Mouse (Mus musculus) layer of hippocampus, adult 2 months (tissue): ENCODE data around the gene Atp1b1. TPM values are rescaled to one million over a fixed set of nuclear protein-coding genes. Genes with fewer than 3 reads are reported as not detected.
A peak's percentile ranks its signal among the peaks of the same experiment; 100 is the strongest.

Experiments
- DNase-seq, 2 experiments: peaks; one replicate each; pipeline ENCODE4 v3.0.0; 2022; ENCODE audit warnings: low spot score in 2 of 2
- H3K27ac ChIP-seq: fragments of 200-600 bp; 2 replicates; pipeline ENCODE4 v1.8.1; 2022
- H3K4me3 ChIP-seq: fragments of 200-600 bp; 2 replicates; pipeline ENCODE4 v1.8.1; 2022; ENCODE audit warnings: mild to moderate bottlenecking
- CTCF ChIP-seq: fragments of 200-600 bp; conservative IDR thresholded peaks from 2 replicates; pipeline ENCODE4 v1.8.1; 2022; ENCODE audit warnings: antibody characterized with exemption, mild to moderate bottlenecking, moderate library complexity
- total RNA-seq, 2 experiments: library from RNA; stranded (reverse); gene quantifications; 2 replicates each; pipeline ENCODE4 v1.2.3; 2021

The Atp1b1 gene
- total RNA-seq, 2 experiments from 2014 or later = 1,930 to 2,057 TPM

DNA sequence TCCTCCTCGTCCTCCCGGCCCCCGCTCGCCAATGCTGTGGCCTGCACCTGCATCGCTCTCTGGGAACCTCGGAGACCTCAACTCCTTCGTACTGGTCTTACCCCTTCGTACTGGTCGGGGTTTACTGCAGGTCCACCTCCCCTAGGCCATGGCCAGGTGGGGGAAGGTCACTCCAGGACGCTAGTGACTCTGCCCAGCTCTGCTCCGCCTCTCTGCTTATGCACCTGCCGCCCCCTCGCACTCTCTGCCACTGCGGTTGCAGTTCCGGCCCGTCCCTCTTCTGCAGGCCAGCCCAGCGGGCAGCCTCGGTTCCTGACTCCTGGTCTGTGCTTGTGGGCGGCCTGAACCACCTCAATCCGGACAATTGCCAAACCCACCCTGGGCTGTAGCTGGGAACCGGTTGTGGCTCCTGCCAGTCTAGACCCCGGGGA, 481 bp upstream of the Atp1b1 start:
- DNase-seq = peak in 1 of 2 experiments; percentile 34
- Histone ChIP-seq H3K27ac (peak overlapping the region; percentile 100), H3K4me3 (peak overlapping the region; percentile 94)
- no peak for TF ChIP-seq CTCF

DNA sequence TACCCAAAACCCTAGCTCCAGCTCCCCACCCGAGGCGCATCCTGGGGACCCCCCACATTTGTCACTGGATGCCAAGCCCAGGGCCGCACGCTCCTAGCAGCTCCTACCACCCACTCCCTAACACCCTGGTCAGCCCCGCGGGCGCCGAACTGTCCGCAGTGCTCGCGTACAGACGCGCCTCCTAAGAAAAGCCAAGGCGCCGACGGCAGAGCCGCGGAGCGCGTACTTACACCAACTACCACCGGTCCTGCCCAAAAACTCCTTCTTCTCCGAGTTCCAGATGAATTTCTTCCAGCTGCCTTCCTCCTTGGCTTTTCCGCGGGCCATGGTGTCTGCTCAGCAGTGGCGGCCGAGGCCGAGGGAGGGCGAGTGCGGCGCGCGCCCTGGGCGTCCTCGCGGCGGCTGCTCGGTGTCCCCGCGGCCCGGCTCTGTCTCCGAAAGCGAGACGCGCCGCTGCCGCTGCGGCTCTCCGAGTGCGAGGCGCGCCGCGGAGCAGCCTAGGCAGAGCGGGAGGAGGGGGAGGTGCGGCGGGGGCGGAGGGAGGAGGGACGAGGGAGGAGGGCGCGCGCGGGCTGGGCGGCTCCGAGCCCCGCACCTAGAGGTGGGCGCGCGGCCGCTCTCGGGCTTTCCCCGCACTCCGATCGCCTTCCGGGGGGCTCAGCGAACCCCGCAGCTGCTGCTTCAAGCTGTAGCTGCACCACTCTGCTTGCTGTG, 467 bp downstream of the Atp1b1 start:
- H3K4me3 ChIP-seq = peak overlapping the region; percentile 94
- no peak for TF ChIP-seq CTCF
- peak in 1 of 2 experiments; percentile 69 for DNase-seq
- H3K27ac ChIP-seq = peak overlapping the region; percentile 100

DNA sequence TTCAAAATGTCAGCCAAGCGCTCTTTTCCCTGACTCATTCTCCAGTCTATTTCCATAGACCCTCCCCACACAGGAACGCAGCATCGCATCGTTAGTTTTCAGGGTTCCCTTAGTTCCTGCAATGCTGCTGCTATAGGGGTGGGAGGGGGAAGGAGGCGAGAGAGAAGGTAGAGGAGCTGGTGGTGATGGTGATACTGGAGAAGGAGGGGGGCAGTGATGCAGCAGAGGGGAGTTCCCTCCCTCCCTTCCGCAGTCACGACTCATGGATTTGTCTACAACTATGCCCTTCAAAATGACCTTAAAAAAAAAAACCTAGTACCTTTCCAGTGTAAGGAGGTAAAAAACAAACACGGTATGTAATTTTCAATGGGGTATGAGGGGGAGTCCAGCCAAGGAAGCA, 1.4 kb downstream of the Atp1b1 start:
- Histone ChIP-seq H3K4me3 (peak overlapping the region; percentile 94), H3K27ac (peak overlapping the region; percentile 100)
- DNase-seq = peak in 1 of 2 experiments; percentile 39
- no peak for TF ChIP-seq CTCF

DNA sequence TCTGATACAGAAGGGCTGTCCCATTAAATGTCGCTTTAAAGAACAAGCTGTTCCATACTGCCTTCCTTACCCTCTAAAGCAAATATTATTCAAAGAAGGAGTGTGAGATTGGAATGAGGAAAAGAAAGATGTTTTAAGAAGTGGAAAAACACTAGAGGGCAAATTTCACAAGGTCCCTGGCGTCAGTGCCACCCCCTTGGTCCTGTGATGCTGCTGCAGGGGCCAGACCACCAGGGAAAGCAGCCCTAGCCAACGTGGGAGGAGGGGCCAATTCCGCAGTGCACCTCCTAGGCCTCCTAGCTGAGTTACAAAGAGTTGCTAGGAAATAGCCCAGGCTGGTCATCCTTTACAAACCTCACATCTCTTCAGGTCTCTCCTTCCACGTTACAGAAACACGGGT, 2.1 kb downstream of the Atp1b1 start:
- H3K4me3 ChIP-seq = peak overlapping the region; percentile 94
- H3K27ac ChIP-seq = peak overlapping the region; percentile 100
- DNase-seq = peak in 1 of 2 experiments; percentile 52
- no peak for TF ChIP-seq CTCF

DNA sequence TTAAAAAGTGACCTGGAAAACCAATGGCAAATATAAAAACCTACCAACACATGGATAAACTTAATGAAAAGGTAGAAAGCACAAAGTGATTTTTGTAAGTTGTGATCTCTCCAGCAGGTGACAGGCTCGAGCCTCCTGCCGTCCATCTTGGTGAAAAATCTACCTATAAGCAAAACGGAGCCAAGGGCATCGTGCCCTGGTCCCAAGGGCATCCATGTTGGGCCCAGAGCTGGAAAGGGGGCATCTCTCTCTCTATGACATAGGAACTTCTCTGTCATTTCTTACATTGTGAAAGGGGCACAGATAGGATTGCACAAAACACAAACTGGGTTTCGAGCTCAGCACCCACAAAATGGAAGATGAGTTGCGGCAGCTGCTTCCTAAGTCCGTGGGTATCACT, 2.5 kb downstream of the Atp1b1 start:
- H3K27ac ChIP-seq = peak overlapping the region; percentile 100
- peak; percentile 72 for TF ChIP-seq CTCF
- peak in 1 of 2 experiments; percentile 45 for DNase-seq

DNA sequence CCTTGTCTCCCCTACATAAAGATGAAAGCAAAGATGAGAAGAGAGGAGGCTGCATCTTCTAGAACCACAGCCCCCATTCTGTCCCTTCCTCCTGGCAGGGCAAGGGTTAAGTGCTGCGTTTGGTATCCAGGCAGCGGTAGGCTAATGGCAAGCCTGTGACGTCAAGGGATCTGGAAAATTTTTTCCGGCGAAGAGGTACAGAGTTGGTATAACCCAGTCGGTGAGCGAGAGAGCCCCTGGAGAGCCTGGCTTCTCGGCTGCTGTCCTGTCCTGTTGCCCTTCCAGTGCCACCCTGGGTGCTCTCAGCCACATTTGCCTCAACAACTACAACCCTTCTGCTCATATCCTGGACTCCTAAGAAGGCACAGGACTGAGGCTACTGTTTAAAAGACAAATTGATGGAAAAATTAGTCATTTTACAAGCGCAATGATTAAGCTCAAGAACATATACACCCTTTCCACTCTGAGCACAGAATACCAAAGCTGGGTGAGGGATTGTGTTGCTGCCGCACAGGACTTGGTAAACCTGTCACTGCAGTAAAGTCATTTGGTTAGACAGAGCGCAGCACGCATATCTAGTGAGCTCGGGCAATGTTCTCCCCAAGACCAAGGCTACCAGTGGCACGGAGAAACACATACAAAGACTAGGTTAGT, 3.3 kb downstream of the Atp1b1 start:
- Histone ChIP-seq H3K4me3 (peak overlapping the region; percentile 94), H3K27ac (peak overlapping the region; percentile 100)
- DNase-seq = peak; percentile 74 to 80
- no peak for TF ChIP-seq CTCF

More for the DNA sequence above, 2.5 kb downstream of the Atp1b1 start:
- H3K4me3 ChIP-seq = peak overlapping the region; percentile 94

DNA sequence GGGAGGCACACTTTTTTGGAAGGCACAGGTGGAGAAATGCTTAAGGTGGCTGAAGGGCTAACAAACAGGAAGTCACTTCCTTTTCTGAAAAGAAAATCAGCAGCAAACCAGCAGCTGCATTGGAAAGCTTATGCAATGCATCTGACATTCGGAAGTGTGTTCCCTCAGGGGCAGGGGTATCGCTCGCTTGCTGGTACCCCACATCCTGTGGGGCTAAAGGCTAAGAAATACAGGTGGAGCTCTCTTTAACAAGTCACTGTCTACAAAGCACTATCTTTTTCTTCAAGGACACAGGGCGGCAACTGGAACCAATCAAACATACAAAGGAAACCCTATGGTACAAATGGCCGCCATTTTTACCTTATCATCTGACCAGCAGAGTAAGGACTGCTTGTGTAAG, 4.4 kb downstream of the Atp1b1 start:
- H3K27ac ChIP-seq = peak overlapping the region; percentile 100
- peak in 1 of 2 experiments; percentile 19 for DNase-seq
- peak overlapping the region; percentile 94 for H3K4me3 ChIP-seq
- no peak for TF ChIP-seq CTCF

DNA sequence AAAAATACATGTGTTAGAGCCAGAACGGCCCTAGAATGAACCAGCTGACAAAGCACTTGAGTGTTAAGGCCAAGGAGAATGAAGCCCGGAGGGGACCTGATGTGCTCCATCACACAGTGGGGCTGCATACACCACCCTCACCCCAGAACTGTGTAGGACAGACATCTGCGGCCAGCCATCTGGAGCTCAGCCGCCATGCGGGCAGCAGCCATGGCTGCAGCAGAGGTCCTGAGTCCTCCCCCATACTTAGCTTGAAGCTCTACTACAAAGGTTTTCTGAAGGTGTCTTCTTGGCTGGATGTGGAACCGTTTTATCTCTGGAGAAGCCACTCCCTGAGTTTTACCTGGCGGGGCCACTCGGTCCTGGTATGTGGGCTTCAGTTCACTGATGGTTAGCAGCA, 5.0 kb downstream of the Atp1b1 start:
- TF ChIP-seq CTCF = no peak
- H3K27ac ChIP-seq = peak overlapping the region; percentile 100
- peak in 1 of 2 experiments; percentile 16 for DNase-seq
- H3K4me3 ChIP-seq = peak overlapping the region; percentile 94

DNA sequence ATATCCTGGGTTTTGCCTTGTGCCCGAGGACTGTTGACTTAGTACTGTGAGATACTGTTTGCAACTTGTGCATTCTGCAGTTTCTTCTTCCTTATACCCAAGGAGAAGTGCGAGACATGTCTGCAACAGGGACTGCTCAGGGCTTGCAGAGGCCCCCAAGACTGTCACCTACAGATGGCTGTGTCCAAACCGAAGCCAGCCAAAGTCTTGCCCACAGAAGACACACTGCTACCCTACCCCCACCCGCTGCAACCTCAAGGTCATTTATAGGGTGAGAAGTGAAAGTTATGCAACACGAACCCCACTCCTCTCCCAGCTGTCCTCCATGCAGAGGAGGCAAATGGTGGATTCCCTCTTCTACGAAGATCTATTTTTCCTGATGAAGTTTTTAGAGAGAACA, 5.6 kb downstream of the Atp1b1 start:
- peak in 1 of 2 experiments; percentile 9 for DNase-seq
- no peak for TF ChIP-seq CTCF
- Histone ChIP-seq H3K4me3 (peak overlapping the region; percentile 94), H3K27ac (peak overlapping the region; percentile 100; the same call in 1 of the 2 replicates)

DNA sequence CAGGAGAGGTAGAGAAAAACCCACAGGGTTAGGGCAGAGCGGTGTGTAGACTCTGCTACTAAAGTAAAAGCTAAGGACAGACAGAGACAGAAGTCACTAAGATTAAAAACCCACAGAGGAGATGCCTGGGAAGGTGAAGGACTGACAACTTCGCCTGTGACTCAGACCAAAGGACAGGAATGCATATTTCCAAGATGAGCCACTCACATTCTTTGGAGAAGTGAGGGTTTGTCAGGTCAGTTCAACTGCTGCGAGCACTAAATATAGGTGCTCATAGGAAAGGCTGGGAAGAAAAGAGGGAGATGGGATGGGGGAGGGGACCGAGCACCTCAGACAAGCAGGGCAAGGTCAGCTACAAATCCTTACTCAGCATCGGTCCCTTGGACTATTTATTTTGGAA, 6.8 kb downstream of the Atp1b1 start:
- peak in 1 of 2 experiments; percentile 9 for DNase-seq
- Histone ChIP-seq H3K4me3 (peak overlapping the region; percentile 20), H3K27ac (peak overlapping the region; percentile 76; the same call in 1 of the 2 replicates)
- no peak for TF ChIP-seq CTCF

DNA sequence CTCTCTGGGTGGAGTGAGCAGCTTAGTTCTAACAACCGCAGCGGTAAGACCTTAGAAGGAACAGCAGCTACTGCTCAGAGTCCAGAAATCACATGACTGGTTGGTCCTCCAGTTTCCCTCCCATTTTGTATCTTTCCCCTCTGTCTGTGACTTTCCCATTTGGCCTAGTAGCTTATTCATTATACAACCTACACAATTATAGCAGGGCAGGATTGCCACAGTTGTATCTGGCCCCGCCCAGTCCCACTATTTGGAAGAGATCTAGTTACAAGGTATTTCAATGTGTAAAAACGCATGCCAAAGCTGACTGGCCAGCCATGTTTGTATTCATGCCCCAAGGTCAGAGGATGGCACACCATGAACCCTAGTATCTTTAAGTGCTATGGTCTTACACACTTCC, 7.5 kb downstream of the Atp1b1 start:
- Histone ChIP-seq H3K4me3 (peak overlapping the region; percentile 20), H3K27ac (peak overlapping the region; percentile 76)
- no peak for TF ChIP-seq CTCF
- no peak for DNase-seq

DNA sequence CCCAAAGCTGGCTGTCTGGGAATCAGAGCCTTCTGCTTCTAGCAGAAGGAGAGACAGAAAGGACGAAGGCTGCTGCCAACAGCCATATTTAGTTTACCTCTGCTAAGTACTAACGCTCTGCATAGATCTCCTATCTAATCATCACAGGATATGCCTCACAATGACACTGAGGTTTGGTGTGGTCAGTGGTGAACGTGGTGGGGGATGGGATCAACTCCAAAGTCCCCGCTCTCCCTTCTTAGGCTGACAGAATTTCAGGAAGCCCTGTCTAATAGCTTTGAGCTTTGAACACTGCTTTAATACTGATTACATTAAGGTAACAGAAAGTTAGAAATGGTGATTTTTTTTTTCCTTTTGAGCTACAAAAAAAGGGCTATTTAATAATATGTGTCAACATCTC, 7.9 kb downstream of the Atp1b1 start:
- no peak for DNase-seq
- no peak for TF ChIP-seq CTCF
- Histone ChIP-seq H3K27ac (peak overlapping the region; percentile 76), H3K4me3 (peak overlapping the region; percentile 20)

DNA sequence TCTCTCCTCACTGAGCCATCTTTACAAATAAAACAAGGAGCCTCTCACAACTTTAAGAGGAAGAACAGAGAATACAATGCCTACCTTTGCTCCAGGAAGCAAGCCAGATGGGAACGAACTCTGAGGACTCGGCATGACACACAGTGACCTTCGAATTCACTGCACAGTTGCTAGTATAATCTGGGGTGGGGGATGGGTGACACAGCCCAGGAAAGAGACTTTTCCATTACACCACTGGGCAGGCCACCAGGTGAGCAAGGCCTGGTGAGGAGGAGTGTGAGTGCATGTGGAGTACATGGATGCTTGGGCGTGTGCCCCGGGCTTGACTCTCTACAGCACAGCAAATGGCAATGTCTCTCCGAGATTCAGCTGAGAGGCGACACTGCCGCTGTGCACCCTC, 8.5 kb downstream of the Atp1b1 start:
- Histone ChIP-seq H3K27ac (peak overlapping the region; percentile 76), H3K4me3 (peak overlapping the region; percentile 20; the same call in 1 of the 2 replicates)
- DNase-seq = peak in 1 of 2 experiments; percentile 22
- TF ChIP-seq CTCF = no peak
